Mouse (Mus musculus): Measurements from ENCODE around the gene Mmp23. TPM values are rescaled to one million over a fixed set of nuclear protein-coding genes. Genes with fewer than 3 reads are reported as not detected.
"Not testable (repeated sequence)": the region's sequence is repeated elsewhere in the genome, so short reads cannot be mapped to it uniquely, and the experiment has no call there.

Mmp23 gene
- polyA plus RNA-seq, 1 experiment from 2014 or later: 26.3 TPM

DNA sequence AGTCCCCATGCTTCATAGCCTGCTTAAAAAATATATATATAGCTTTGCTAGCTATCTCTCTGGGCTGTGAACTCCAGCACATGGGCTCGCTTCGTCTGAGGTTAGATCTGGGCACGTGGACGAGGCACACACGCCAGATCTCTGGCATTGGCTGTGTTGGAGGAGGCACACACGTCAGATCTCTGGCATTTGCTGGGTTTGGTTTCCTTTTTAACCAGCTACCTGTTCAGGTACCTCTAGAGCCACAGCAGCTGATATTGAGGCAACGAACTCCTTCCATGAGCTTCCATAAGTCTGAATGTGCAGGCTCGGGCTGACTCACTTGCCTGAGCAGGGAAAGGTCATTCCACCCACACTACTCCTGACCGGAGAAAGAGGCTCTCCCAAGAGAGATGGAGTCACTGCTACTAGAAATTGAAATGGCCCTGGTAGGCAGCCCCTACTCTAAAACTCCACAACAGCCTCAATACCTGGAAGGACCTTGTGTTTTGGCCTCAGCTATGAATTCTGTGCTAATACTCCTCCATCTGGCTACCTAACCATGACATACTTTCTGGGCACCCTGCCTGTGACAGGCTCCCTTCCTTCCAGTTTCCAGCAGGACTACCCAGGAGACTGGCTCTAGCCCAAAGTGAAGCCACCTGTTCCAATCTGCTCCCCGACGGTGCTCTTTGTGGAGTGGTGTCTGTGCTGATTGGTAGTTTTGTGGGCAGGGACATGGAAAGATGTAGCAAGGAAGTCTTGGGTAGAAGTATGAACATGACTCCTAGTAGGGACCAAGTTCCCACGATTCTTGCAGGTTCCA lies 37.6 kb upstream of the Mmp23 start:
- no peak overlapping the region for H3K9ac ChIP-seq (replicated peaks; ENCODE audit: low read depth, low read length)
- H3K4me2 ChIP-seq (replicated peaks; ENCODE audit: low read depth, low read length): no peak overlapping the region
- 84% methylated on average over 12 of the region's 12 CpGs for WGBS
- H3K27ac ChIP-seq (ENCODE audit: low read length): no peak overlapping the region
- no peaks in the 10 kb centered on the region for H3K9me3 ChIP-seq (ENCODE audit: control insufficient read depth, low read depth, low read length)
- no peak overlapping the region for H3K4me3 ChIP-seq (ENCODE audit: low read depth, low read length)
- no peaks in the 10 kb centered on the region for H3K27me3 ChIP-seq (ENCODE audit: control insufficient read depth, insufficient read depth, low read length)
- 0 out of 2 replicates have a peak, but pooled peaks cover 6% of the 10 kb centered on the region for H3K4me1 ChIP-seq (ENCODE audit: control insufficient read depth, insufficient read depth, low read length)
- H3K36me3 ChIP-seq (ENCODE audit: control insufficient read depth, insufficient read depth, low read length): no peaks in the 10 kb centered on the region
- no peak for ATAC-seq (ENCODE audit: insufficient number of reproducible peaks, insufficient read depth, low FRiP score, low read depth)

DNA sequence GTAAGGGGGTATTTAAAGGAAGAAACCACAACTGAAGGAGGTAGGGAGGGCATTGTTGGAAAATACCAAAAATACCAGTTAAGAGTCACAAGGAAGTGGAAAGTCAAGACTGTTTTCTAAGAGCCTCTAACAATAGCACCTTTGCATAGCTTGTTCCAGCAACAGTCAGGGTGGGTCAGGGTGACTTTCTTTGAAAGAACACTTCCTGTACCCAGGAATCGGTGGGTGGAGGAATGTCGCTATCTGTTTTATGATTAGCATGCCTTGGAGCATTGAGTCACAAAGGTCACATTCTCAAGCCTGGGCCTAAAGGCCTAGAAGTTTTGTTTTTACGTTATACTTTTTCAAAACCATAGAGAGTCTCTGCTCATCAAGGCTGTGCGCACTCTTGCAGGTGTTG lies 34.6 kb upstream of the Mmp23 start:
- H3K27me3 ChIP-seq (ENCODE audit: control insufficient read depth, insufficient read depth, low read length); ATAC-seq (ENCODE audit: insufficient number of reproducible peaks, insufficient read depth, low FRiP score, low read depth); H3K9me3 ChIP-seq (ENCODE audit: control insufficient read depth, low read depth, low read length); H3K4me1 ChIP-seq (ENCODE audit: control insufficient read depth, insufficient read depth, low read length); H3K9ac ChIP-seq (replicated peaks; ENCODE audit: low read depth, low read length); H3K4me2 ChIP-seq (replicated peaks; ENCODE audit: low read depth, low read length); H3K4me3 ChIP-seq (ENCODE audit: low read depth, low read length); H3K36me3 ChIP-seq (ENCODE audit: control insufficient read depth, insufficient read depth, low read length); H3K27ac ChIP-seq (ENCODE audit: low read length): not testable (repeated sequence)
- WGBS: 78% methylated on average over 4 of the region's 4 CpGs

DNA sequence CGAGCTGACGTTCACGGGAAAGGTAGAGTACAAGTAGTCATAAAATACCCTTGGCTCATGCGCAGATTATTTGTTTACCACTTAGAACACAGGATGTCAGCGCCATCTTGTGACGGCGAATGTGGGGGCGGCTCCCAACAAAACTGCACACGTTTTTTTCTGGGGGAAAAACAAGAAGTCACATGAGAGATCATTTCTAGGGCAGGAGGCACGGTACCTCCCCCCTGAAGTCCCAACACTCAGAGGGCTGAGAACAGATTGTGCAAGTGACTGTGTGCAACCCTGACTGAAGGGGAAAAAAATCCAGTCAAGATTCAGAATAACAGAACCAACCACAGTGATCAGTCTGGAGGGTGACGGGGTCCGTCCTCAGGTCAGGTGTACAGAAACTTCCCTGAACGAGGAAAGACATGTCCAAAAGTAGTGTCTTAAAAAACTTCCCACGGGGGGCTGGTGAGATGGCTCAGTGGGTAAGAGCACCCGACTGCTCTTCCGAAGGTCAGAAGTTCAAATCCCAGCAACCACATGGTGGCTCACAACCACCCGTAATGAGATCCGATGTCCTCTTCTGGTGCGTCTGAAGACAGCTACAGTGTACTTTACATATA lies 30.6 kb upstream of the Mmp23 start:
- WGBS: 91% methylated on average over 16 of the region's 19 CpGs
- H3K36me3 ChIP-seq (ENCODE audit: control insufficient read depth, insufficient read depth, low read length); H3K27ac ChIP-seq (ENCODE audit: low read length); H3K27me3 ChIP-seq (ENCODE audit: control insufficient read depth, insufficient read depth, low read length); H3K4me2 ChIP-seq (replicated peaks; ENCODE audit: low read depth, low read length); H3K4me3 ChIP-seq (ENCODE audit: low read depth, low read length); ATAC-seq (ENCODE audit: insufficient number of reproducible peaks, insufficient read depth, low FRiP score, low read depth); H3K9ac ChIP-seq (replicated peaks; ENCODE audit: low read depth, low read length); H3K4me1 ChIP-seq (ENCODE audit: control insufficient read depth, insufficient read depth, low read length); H3K9me3 ChIP-seq (ENCODE audit: control insufficient read depth, low read depth, low read length): not testable (repeated sequence)

DNA sequence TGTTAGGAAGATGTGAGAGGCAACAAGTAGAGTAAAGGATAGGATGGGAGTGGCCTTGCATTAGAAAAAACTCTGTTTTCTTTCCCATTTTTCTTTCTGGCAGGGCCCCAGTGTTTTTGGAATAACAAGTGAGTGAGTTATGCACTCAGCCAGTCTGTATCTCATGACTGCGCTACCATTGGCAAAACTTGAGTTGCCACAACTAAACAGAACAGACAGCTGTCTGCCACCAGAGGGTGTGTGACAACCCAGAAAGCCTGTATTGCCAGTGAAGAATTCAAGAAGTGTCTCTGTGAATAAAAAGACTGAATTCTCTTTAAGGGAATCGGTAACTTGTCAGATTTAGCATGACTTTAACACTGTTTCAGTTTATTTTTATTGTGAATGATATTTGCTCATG lies 22.8 kb upstream of the Mmp23 start:
- H3K4me3 ChIP-seq (ENCODE audit: low read depth, low read length): no peak overlapping the region
- H3K27me3 ChIP-seq (ENCODE audit: control insufficient read depth, insufficient read depth, low read length): no peaks in the 10 kb centered on the region
- H3K27ac ChIP-seq (ENCODE audit: low read length): no peak overlapping the region
- WGBS: 85% methylated on average over 2 of the region's 2 CpGs
- no peaks in the 10 kb centered on the region for H3K4me1 ChIP-seq (ENCODE audit: control insufficient read depth, insufficient read depth, low read length)
- H3K9ac ChIP-seq (replicated peaks; ENCODE audit: low read depth, low read length): no peak overlapping the region
- no peak for ATAC-seq (ENCODE audit: insufficient number of reproducible peaks, insufficient read depth, low FRiP score, low read depth)
- H3K9me3 ChIP-seq (ENCODE audit: control insufficient read depth, low read depth, low read length): no peaks in the 10 kb centered on the region
- H3K4me2 ChIP-seq (replicated peaks; ENCODE audit: low read depth, low read length): no peak overlapping the region
- H3K36me3 ChIP-seq (ENCODE audit: control insufficient read depth, insufficient read depth, low read length): no peaks in the 10 kb centered on the region

DNA sequence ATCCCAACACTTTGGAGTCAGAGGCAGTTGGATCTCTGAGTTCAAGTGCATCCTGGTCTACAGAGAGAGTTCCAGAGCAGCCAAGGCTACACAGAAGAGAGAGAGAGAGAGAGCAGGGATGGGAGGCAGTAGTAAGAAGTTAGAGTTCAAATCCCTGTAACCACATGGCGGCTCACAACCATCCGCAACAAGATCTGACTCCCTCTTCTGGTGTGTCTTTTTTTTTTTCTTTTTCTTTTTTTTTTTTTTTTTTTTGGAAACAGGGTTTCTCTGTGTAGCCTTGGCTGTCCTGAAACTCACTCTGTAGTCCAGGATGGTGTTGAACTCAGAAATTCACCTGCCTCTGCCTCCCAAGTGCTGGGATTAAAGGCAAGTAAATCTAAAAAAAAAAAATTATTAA lies 18.9 kb upstream of the Mmp23 start:
- H3K9me3 ChIP-seq (ENCODE audit: control insufficient read depth, low read depth, low read length): no peaks in the 10 kb centered on the region
- H3K4me1 ChIP-seq (ENCODE audit: control insufficient read depth, insufficient read depth, low read length): peaks cover 6% of the 10 kb centered on the region; the same call in 1 of the 2 replicates
- no peak overlapping the region for H3K4me3 ChIP-seq (ENCODE audit: low read depth, low read length)
- no peaks in the 10 kb centered on the region for H3K27me3 ChIP-seq (ENCODE audit: control insufficient read depth, insufficient read depth, low read length)
- H3K9ac ChIP-seq (replicated peaks; ENCODE audit: low read depth, low read length): no peak overlapping the region; the same call in 1 of the 2 replicates
- no peak overlapping the region for H3K27ac ChIP-seq (ENCODE audit: low read length)
- 50% methylated on average over 2 of the region's 2 CpGs for WGBS
- no peaks in the 10 kb centered on the region for H3K36me3 ChIP-seq (ENCODE audit: control insufficient read depth, insufficient read depth, low read length)
- no peak overlapping the region for H3K4me2 ChIP-seq (replicated peaks; ENCODE audit: low read depth, low read length)
- no peak for ATAC-seq (ENCODE audit: insufficient number of reproducible peaks, insufficient read depth, low FRiP score, low read depth)

DNA sequence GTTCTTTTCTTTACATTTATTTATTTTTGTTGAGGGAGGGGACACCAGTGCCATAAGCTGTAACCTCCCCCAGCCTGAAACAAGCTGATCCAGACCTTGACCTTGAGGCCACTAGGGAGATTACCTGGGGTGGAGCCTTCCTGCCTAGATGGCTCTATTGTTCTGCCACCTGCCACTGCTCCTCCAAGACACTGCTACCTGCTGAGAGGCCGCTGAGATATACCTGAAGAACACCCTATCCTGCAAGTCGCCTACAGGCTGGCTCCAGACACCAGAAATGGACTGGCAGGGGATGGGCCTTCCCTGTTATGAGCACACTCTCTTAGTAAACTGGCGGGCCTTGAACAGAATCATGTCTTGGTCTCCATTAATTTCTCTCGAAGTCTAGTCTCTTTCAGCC lies 17.1 kb upstream of the Mmp23 start:
- not testable (repeated sequence) for H3K4me1 ChIP-seq (ENCODE audit: control insufficient read depth, insufficient read depth, low read length); H3K27me3 ChIP-seq (ENCODE audit: control insufficient read depth, insufficient read depth, low read length); H3K9me3 ChIP-seq (ENCODE audit: control insufficient read depth, low read depth, low read length); ATAC-seq (ENCODE audit: insufficient number of reproducible peaks, insufficient read depth, low FRiP score, low read depth); H3K9ac ChIP-seq (replicated peaks; ENCODE audit: low read depth, low read length); H3K36me3 ChIP-seq (ENCODE audit: control insufficient read depth, insufficient read depth, low read length); H3K4me2 ChIP-seq (replicated peaks; ENCODE audit: low read depth, low read length); H3K4me3 ChIP-seq (ENCODE audit: low read depth, low read length); H3K27ac ChIP-seq (ENCODE audit: low read length)
- WGBS: 55% methylated on average over 4 of the region's 4 CpGs

DNA sequence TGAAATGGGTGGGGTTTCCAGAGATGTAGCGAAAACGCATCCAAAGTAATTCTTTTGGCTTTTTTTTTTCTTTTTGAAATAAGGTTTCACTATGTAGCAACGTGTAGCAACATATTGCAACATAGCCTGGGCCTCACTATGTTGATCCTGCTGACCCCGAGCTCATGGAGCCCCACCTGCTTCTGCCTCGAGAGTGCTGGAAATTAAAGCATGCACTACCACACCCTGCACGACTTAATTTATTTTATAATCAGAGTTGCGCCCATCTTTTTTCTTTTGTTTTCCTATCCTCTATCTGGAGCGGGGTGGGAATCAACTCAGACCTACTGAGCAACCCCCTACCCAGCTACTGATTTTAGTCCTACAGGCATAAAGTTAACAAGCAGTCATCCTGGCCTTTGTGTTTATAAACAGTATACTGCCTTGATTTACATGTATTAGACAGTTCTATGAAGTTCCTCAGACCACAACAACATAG lies 16.5 kb upstream of the Mmp23 start:
- H3K27ac ChIP-seq (ENCODE audit: low read length): no peak overlapping the region
- H3K4me1 ChIP-seq (ENCODE audit: control insufficient read depth, insufficient read depth, low read length): peaks cover 6% of the 10 kb centered on the region; the same call in 1 of the 2 replicates
- H3K27me3 ChIP-seq (ENCODE audit: control insufficient read depth, insufficient read depth, low read length): no peaks in the 10 kb centered on the region
- H3K9ac ChIP-seq (replicated peaks; ENCODE audit: low read depth, low read length): 0 out of 2 replicates have a peak overlapping the region, but pooled peaks have one; percentile 78
- ATAC-seq (ENCODE audit: insufficient number of reproducible peaks, insufficient read depth, low FRiP score, low read depth): no peak
- no peaks in the 10 kb centered on the region for H3K36me3 ChIP-seq (ENCODE audit: control insufficient read depth, insufficient read depth, low read length)
- no peaks in the 10 kb centered on the region for H3K9me3 ChIP-seq (ENCODE audit: control insufficient read depth, low read depth, low read length)
- H3K4me3 ChIP-seq (ENCODE audit: low read depth, low read length): peak overlapping the region; percentile 82
- 2% methylated on average over 8 of the region's 8 CpGs for WGBS
- peak overlapping the region; percentile 46 for H3K4me2 ChIP-seq (replicated peaks; ENCODE audit: low read depth, low read length)

DNA sequence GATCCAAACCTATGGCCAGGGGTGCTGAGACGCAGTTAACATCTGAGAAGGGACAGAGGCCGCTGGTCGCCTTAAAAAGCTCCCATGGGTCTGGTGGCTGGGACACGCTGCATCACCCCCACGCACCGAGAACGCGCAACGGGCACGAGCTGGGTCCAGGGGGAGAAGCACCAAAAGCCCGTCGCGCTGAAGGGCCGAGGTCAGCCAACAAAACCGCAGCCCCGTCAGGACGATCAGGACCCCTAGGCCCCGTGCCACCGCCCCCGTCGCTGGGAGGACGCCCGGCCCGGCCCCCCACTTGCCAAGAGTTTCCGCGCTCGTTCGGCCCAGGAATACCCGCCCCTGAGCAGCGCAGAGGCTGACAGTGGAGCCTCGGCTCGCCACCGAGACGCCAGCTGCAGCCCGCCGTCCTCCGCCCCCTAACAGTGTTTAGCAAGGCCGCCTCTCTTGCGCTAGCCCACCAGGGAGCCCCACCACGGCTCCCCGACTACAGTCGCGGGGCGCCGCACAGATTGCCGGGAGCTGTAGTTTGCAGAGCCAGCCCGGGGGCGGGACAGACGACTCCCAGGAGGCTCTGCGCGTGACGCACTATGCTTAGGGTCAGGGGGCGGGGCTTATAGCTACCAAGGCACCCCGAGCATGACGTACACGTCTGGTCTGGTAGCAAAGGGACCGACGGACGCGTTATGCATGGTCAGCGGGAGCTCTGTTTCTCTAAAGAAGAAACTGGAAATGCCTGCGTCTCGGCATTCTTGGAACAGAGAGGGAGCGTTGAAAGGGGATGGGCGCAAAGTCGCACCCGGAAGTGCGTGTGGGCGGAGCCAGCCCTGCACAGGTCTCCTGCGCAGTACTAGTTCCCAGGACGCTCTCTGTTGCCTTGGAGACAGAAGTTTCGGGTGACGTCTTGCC lies 15.8 kb upstream of the Mmp23 start, which contains the start of gene Mib2:
TSS of gene Mib2 (minus strand) at position 510 of the 909 bp plus-strand sequence.
- H3K27me3 ChIP-seq (ENCODE audit: control insufficient read depth, insufficient read depth, low read length): no peaks in the 10 kb centered on the region
- under 1% methylated on average over 73 of the region's 73 CpGs for WGBS
- ATAC-seq (ENCODE audit: insufficient number of reproducible peaks, insufficient read depth, low FRiP score, low read depth): peak; percentile 98
- peak within 1 kb of the TSS; percentile 82 for H3K4me3 ChIP-seq (ENCODE audit: low read depth, low read length)
- no peaks in the 10 kb centered on the region for H3K9me3 ChIP-seq (ENCODE audit: control insufficient read depth, low read depth, low read length)
- peak within 1 kb of the TSS; percentile 64; the same call in 1 of the 2 replicates for H3K27ac ChIP-seq (ENCODE audit: low read length)
- no peaks in the 10 kb centered on the region for H3K36me3 ChIP-seq (ENCODE audit: control insufficient read depth, insufficient read depth, low read length)
- peak within 1 kb of the TSS; percentile 78 for H3K9ac ChIP-seq (replicated peaks; ENCODE audit: low read depth, low read length)
- peak within 1 kb of the TSS; percentile 92 for H3K4me2 ChIP-seq (replicated peaks; ENCODE audit: low read depth, low read length)
- peaks cover 6% of the 10 kb centered on the region; the same call in 1 of the 2 replicates for H3K4me1 ChIP-seq (ENCODE audit: control insufficient read depth, insufficient read depth, low read length)

Data from stomach, embryonic 14.5 days (tissue).